Mouse (Mus musculus): ENCODE data around the gene Pnkp. TPM values are rescaled to one million over a fixed set of nuclear protein-coding genes. Genes with fewer than 3 reads are reported as not detected.
A peak's percentile ranks its signal among the peaks of the same experiment; 100 is the strongest.

Gene Pnkp
- polyA plus RNA-seq, 1 experiment from 2014 or later: 26.5 TPM

- ATAC-seq (ENCODE audit: low FRiP score) (no peak), DNase-seq (ENCODE audit: low spot score) (no peak)
- no peak overlapping the region for H3K27ac ChIP-seq
- WGBS: 31% methylated on average over 11 of the region's 11 CpGs
- peaks cover 10% of the 10 kb centered on the region for H3K4me1 ChIP-seq (replicated peaks; ENCODE audit: control insufficient read depth, insufficient read depth, low read length)
- H3K4me2 ChIP-seq (replicated peaks): peak overlapping the region; percentile 50
- H3K9me3 ChIP-seq (ENCODE audit: control insufficient read depth, low read length): no peaks in the 10 kb centered on the region
- peaks cover 43% of the 10 kb centered on the region for H3K36me3 ChIP-seq (replicated peaks; ENCODE audit: control insufficient read depth, insufficient read depth)
- H3K9ac ChIP-seq: peak overlapping the region; percentile 48
- peaks cover 22% of the 10 kb centered on the region for H3K27me3 ChIP-seq (ENCODE audit: control insufficient read depth, insufficient read depth, low read length)
- H3K4me3 ChIP-seq (replicated peaks; ENCODE audit: low read length): peak overlapping the region; percentile 22
These were observed 17.8 kb upstream of the Pnkp start for GRCm38 (mm10) chr7:44839171-44839490.

DNA sequence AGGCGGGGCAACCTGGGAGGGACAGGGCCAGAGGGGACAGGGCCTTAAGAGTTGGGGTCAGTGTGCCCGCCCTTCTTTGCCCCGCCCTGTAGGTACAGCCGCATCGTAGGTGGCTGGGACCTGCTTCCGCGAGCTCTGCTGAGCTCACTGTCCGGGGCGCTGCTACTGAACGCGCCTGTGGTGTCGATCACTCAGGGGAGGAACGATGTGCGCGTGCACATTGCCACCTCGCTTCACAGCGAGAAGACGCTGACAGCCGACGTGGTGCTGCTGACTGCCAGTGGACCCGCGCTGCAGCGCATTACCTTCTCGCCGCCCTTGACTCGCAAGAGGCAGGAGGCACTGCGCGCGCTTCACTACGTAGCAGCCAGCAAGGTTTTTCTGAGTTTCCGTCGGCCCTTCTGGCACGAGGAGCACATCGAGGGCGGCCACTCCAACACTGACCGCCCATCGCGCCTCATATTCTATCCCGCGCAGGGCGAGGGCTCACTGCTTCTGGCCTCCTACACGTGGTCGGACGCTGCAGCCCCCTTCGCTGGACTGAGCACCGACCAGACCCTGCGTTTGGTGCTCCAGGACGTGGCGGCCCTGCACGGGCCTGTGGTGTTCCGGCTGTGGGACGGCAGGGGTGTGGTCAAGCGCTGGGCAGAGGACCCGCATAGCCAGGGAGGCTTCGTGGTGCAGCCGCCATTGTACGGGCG lies 17.3 kb upstream of the Pnkp start:
- ATAC-seq (ENCODE audit: low FRiP score) (peak; percentile 49), DNase-seq (ENCODE audit: low spot score) (peak; percentile 61)
- Histone ChIP-seq H3K27ac (no peak overlapping the region), H3K27me3 (ENCODE audit: control insufficient read depth, insufficient read depth, low read length) (peaks cover 22% of the 10 kb centered on the region), H3K4me2 (replicated peaks) (peak overlapping the region; percentile 50), H3K4me1 (replicated peaks; ENCODE audit: control insufficient read depth, insufficient read depth, low read length) (peaks cover 10% of the 10 kb centered on the region), H3K36me3 (replicated peaks; ENCODE audit: control insufficient read depth, insufficient read depth) (peaks cover 48% of the 10 kb centered on the region), H3K9ac (peak overlapping the region; percentile 48), H3K4me3 (replicated peaks; ENCODE audit: low read length) (peak overlapping the region; percentile 22), H3K9me3 (ENCODE audit: control insufficient read depth, low read length) (no peaks in the 10 kb centered on the region)
- WGBS: 3% methylated on average over 58 of the region's 58 CpGs

DNA sequence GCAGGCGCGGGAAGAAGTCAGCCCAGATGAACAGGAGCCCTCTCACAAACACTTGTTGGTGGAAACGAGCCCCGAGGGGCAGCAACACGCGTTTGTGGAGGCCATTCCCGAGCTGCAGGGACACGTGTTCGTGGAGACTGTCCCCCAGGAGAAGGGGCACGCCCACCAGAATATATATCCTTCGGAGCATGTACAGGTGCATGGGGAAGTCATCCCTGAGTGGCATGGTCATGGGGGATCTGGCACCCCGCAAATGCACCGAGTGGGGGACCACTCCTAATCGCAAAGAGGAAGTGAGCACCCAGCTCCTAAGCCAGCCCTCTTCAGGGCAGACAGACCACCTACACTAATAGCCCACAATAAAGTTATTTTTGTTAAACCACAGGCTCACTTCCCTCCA lies 16.5 kb upstream of the Pnkp start:
- WGBS: 50% methylated on average over 14 of the region's 14 CpGs
- H3K27ac ChIP-seq: no peak overlapping the region
- H3K9ac ChIP-seq: no peak overlapping the region
- H3K4me3 ChIP-seq (replicated peaks; ENCODE audit: low read length): peak overlapping the region; percentile 22; the same call in 1 of the 2 replicates
- ATAC-seq (ENCODE audit: low FRiP score) (no peak), DNase-seq (ENCODE audit: low spot score) (no peak)
- H3K4me1 ChIP-seq (replicated peaks; ENCODE audit: control insufficient read depth, insufficient read depth, low read length): peaks cover 10% of the 10 kb centered on the region
- peaks cover 22% of the 10 kb centered on the region for H3K27me3 ChIP-seq (ENCODE audit: control insufficient read depth, insufficient read depth, low read length)
- H3K4me2 ChIP-seq (replicated peaks): no peak overlapping the region
- no peaks in the 10 kb centered on the region for H3K9me3 ChIP-seq (ENCODE audit: control insufficient read depth, low read length)
- peaks cover 56% of the 10 kb centered on the region for H3K36me3 ChIP-seq (replicated peaks; ENCODE audit: control insufficient read depth, insufficient read depth)

DNA sequence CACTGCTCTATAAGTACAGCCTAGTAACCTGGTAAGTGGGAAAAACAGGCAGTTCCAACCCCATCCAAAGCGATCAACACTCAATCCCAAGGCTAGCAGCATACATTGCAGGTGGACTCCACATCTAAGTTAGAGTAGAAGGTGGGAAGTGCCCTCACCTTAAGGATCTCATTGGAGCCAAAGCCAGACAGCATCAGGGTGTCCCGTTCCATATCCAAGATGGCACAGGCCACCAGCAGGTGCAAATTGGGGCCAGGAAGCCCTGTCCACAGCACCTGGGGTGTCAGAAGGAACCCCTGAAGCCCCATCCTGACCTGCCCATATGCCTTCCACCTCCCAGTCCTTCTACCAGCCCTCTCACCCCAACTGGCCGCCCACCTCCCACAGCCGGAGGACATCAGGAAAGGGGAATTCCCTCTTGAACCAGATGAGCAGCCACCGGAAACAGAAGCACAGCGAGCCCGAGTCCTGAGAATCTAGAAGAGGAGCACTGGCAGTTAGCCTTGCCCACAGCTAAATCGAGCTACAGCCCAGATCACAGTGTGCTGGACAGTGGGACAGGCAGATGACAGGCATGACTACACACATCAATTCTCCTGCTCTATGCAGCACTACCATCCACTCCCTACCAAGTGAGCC lies 15.0 kb upstream of the Pnkp start:
- 93% methylated on average over 8 of the region's 8 CpGs for WGBS
- H3K27me3 ChIP-seq (ENCODE audit: control insufficient read depth, insufficient read depth, low read length): peaks cover 22% of the 10 kb centered on the region
- no peak overlapping the region for H3K27ac ChIP-seq
- no peak for ATAC-seq (ENCODE audit: low FRiP score)
- H3K4me3 ChIP-seq (replicated peaks; ENCODE audit: low read length): no peak overlapping the region
- DNase-seq (ENCODE audit: low spot score): no peak
- peaks cover 71% of the 10 kb centered on the region for H3K36me3 ChIP-seq (replicated peaks; ENCODE audit: control insufficient read depth, insufficient read depth)
- H3K4me2 ChIP-seq (replicated peaks): no peak overlapping the region
- no peaks in the 10 kb centered on the region for H3K9me3 ChIP-seq (ENCODE audit: control insufficient read depth, low read length)
- peaks cover 10% of the 10 kb centered on the region for H3K4me1 ChIP-seq (replicated peaks; ENCODE audit: control insufficient read depth, insufficient read depth, low read length)
- no peak overlapping the region for H3K9ac ChIP-seq

GRCm38 (mm10) chr7:44845006-44845405 lies 11.9 kb upstream of the Pnkp start:
- no peak overlapping the region for H3K4me3 ChIP-seq (replicated peaks; ENCODE audit: low read length)
- H3K36me3 ChIP-seq (replicated peaks; ENCODE audit: control insufficient read depth, insufficient read depth): peaks cover 69% of the 10 kb centered on the region
- H3K27me3 ChIP-seq (ENCODE audit: control insufficient read depth, insufficient read depth, low read length): peaks cover 19% of the 10 kb centered on the region
- 94% methylated on average over 10 of the region's 10 CpGs for WGBS
- H3K9me3 ChIP-seq (ENCODE audit: control insufficient read depth, low read length): no peaks in the 10 kb centered on the region
- H3K4me1 ChIP-seq (replicated peaks; ENCODE audit: control insufficient read depth, insufficient read depth, low read length): peaks cover 14% of the 10 kb centered on the region
- DNase-seq (ENCODE audit: low spot score) (no peak), ATAC-seq (ENCODE audit: low FRiP score) (no peak)
- H3K27ac ChIP-seq: no peak overlapping the region
- H3K4me2 ChIP-seq (replicated peaks): no peak overlapping the region
- H3K9ac ChIP-seq: no peak overlapping the region

GRCm38 (mm10) chr7:44846804-44847203 lies 10.1 kb upstream of the Pnkp start:
- Histone ChIP-seq H3K9me3 (ENCODE audit: control insufficient read depth, low read length) (no peaks in the 10 kb centered on the region), H3K4me2 (replicated peaks) (no peak overlapping the region), H3K27me3 (ENCODE audit: control insufficient read depth, insufficient read depth, low read length) (0 out of 2 replicates have a peak, but pooled peaks cover 1% of the 10 kb centered on the region), H3K4me3 (replicated peaks; ENCODE audit: low read length) (no peak overlapping the region), H3K9ac (no peak overlapping the region), H3K27ac (no peak overlapping the region), H3K4me1 (replicated peaks; ENCODE audit: control insufficient read depth, insufficient read depth, low read length) (peaks cover 19% of the 10 kb centered on the region), H3K36me3 (replicated peaks; ENCODE audit: control insufficient read depth, insufficient read depth) (peaks cover 51% of the 10 kb centered on the region)
- no peak for DNase-seq (ENCODE audit: low spot score)
- 94% methylated on average over 7 of the region's 7 CpGs for WGBS
- no peak for ATAC-seq (ENCODE audit: low FRiP score)

GRCm38 (mm10) chr7:44847772-44848171 lies 9.2 kb upstream of the Pnkp start:
- peak overlapping the region; percentile 74 for H3K4me3 ChIP-seq (replicated peaks; ENCODE audit: low read length)
- H3K9ac ChIP-seq: peak overlapping the region; percentile 50
- H3K4me2 ChIP-seq (replicated peaks): peak overlapping the region; percentile 85
- 81% methylated on average over 5 of the region's 5 CpGs for WGBS
- peak overlapping the region; percentile 98 for H3K27ac ChIP-seq
- H3K36me3 ChIP-seq (replicated peaks; ENCODE audit: control insufficient read depth, insufficient read depth): peaks cover 45% of the 10 kb centered on the region
- no peak for DNase-seq (ENCODE audit: low spot score)
- H3K4me1 ChIP-seq (replicated peaks; ENCODE audit: control insufficient read depth, insufficient read depth, low read length): peaks cover 19% of the 10 kb centered on the region
- H3K27me3 ChIP-seq (ENCODE audit: control insufficient read depth, insufficient read depth, low read length): no peaks in the 10 kb centered on the region
- no peak for ATAC-seq (ENCODE audit: low FRiP score)
- H3K9me3 ChIP-seq (ENCODE audit: control insufficient read depth, low read length): no peaks in the 10 kb centered on the region

DNA sequence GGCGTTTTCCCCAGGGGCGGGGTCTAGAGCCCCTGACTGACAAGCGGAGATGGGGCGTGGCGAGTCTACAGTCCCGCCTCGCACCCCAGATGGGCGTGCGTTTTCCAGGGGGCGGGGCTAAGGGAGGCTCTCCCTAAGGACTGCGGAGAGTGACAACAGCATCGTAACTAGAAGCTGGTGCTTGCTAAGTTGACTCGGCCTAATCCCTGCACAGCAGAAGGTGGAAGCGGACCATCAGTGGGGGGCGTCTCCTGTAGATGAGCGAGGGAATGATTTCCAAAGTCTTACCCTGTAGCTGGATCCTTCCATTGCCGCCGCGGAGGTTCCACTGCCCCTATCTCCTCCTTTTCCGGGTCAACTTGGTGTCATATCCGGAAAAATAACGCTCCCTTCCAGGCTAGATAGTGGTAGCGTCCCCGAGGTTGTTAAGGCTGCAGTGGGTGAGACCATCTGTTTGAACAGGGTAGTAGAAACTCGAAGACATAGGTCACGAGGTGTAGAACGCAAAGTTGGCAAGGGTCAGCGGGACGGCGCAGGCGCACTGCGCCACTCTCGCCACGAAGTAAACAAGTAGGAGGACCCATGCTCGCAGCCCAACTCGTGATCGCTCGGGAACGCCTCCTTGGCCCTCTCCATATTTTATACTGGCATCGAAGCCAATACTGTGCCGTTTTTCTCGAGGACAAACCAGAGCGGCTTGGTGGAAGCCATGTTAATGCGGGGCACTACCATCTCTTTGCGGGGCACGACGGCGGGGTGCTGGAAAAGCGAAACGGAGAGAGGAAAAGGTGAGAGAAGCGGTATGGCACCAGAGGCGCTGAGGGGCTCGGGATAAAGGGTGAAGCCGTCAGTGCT lies 8.2 kb upstream of the Pnkp start, which contains the start of the genes Akt1s1 and Tbc1d17:
Gene Akt1s1, plus strand, starts transcription at position 431 of the 855 bp plus-strand sequence.
Gene Tbc1d17, minus strand, starts transcription at position 519 of the 855 bp plus-strand sequence.
- Histone ChIP-seq H3K4me1 (replicated peaks; ENCODE audit: control insufficient read depth, insufficient read depth, low read length) (peaks cover 25% of the 10 kb centered on the region), H3K36me3 (replicated peaks; ENCODE audit: control insufficient read depth, insufficient read depth) (peaks cover 39% of the 10 kb centered on the region)
- WGBS: under 1% methylated on average over 54 of the region's 54 CpGs

More for the DNA sequence above, 8.2 kb upstream of the Pnkp start, which contains the start of the genes Akt1s1 and Tbc1d17:
- DNase-seq (ENCODE audit: low spot score): peak; percentile 99
- Histone ChIP-seq H3K27ac (peak within 1 kb of the TSS; percentile 98), H3K4me3 (replicated peaks; ENCODE audit: low read length) (peak within 1 kb of the TSS; percentile 74), H3K4me2 (replicated peaks) (peak within 1 kb of the TSS; percentile 85), H3K27me3 (ENCODE audit: control insufficient read depth, insufficient read depth, low read length) (no peaks in the 10 kb centered on the region), H3K9me3 (ENCODE audit: control insufficient read depth, low read length) (no peaks in the 10 kb centered on the region), H3K9ac (peak within 1 kb of the TSS; percentile 87)
- ATAC-seq (ENCODE audit: low FRiP score): peak; percentile 88

All from hindbrain, embryonic 14.5 days (tissue).